In genomic region chr17:88370676-88371075, GRCm38 (mm10) we compare ENCODE assay signal across 11 mouse cellular contexts.
DNase-seq lines count a peak whose midpoint lies in the region; ATAC-seq and TF ChIP-seq lines count a peak whose summit lies in the region.
"Had no signal": no experiment of that assay in that cellular context is flagged by ENCODE, and none has a peak within 500 bp of the region (broad histone marks: within the 10 kb centered on the region; RNA-seq: fewer than 3 reads in every experiment).

No protein-coding gene starts in this region.

- no peak overlapping the region for H3K9ac ChIP-seq in stomach, postnatal 0 days (ENCODE audit: low read length)
- H3K9ac ChIP-seq: liver, embryonic 14.5 days; stomach, embryonic 15.5 days had no signal

- TF ChIP-seq CTCF in stomach, postnatal 0 days (IDR thresholded peaks at IDR 0.05; ENCODE audit: low read depth) = no peak

- DNase-seq in cerebellum, adult 8-10 months = peak; percentile 43
- DNase-seq in ovary, postnatal 36 days (ENCODE audit: low spot score) = peak; percentile 7
- DNase-seq in ovary, adult 18-20 months (ENCODE audit: low spot score) = no peak
- peak; percentile 41 to 49 for DNase-seq in heart, postnatal 14 days
- DNase-seq in stomach, postnatal 0 days (ENCODE audit: low spot score) = peak; percentile 7
- no peak for DNase-seq in B cell, adult 2 months
- no peak for DNase-seq in urinary bladder, adult 18-20 months (ENCODE audit: low spot score in 2 of 2)
- DNase-seq: midbrain, embryonic 14.5 days had no signal

- H3K4me1 ChIP-seq in stomach, postnatal 0 days (replicated peaks; ENCODE audit: control insufficient read depth, insufficient read depth) = no peaks in the 10 kb centered on the region
- H3K4me1 ChIP-seq: stomach, embryonic 15.5 days had no signal

- TF ChIP-seq EP300 in stomach, postnatal 0 days (optimal IDR thresholded peaks at IDR 0.05) = no peak

- H3K4me2 ChIP-seq in stomach, postnatal 0 days (replicated peaks; ENCODE audit: low read depth) = no peak overlapping the region
- H3K4me2 ChIP-seq: stomach, embryonic 15.5 days had no signal

- no peak overlapping the region for H3K27ac ChIP-seq in stomach, postnatal 0 days (replicated peaks)
- H3K27ac ChIP-seq: liver, embryonic 14.5 days; stomach, embryonic 15.5 days had no signal

- ATAC-seq in cerebellum, adult (ENCODE audit: insufficient number of reproducible peaks, low FRiP score, low TSS enrichment) = no peak
- no peak for ATAC-seq in stomach, postnatal 0 days (ENCODE audit: low FRiP score, low TSS enrichment)

- H3K36me3 ChIP-seq in stomach, postnatal 0 days (ENCODE audit: control insufficient read depth, insufficient read depth, low read length) = no peaks in the 10 kb centered on the region
- H3K36me3 ChIP-seq: stomach, embryonic 15.5 days had no signal

- H3K9me3 ChIP-seq in stomach, postnatal 0 days (ENCODE audit: control insufficient read depth, low read length) = no peaks in the 10 kb centered on the region
- H3K9me3 ChIP-seq: stomach, embryonic 15.5 days had no signal

- 70% methylated on average over 9 of the region's 9 CpGs for WGBS in stomach, postnatal 0 days

- intact Hi-C loops in heart, postnatal 14 days (cut with DNase I) = loop anchor here (5.0 kb wide), 1 partner anchor 113 kb away; no protein-coding TSS in a partner anchor

- no peak overlapping the region for H3K4me3 ChIP-seq in stomach, postnatal 0 days (ENCODE audit: low read depth, low read length)
- H3K4me3 ChIP-seq: stomach, embryonic 15.5 days had no signal

- H3K27me3 ChIP-seq in stomach, postnatal 0 days (ENCODE audit: control insufficient read depth, insufficient read depth, low read length) = no peaks in the 10 kb centered on the region
- H3K27me3 ChIP-seq: stomach, embryonic 15.5 days had no signal

Comparison
In these comparisons a context has a peak if more than half of its experiments do, and no peak if none do; other contexts are left out.
1. DNase-seq: peak in cerebellum, adult 8-10 months (single experiment), ovary, postnatal 36 days (single experiment), heart, postnatal 14 days (2 of 2) and stomach, postnatal 0 days (single experiment); none in ovary, adult 18-20 months (single experiment), B cell, adult 2 months (0 of 2) and urinary bladder, adult 18-20 months (0 of 2).